Mouse (Mus musculus): ENCODE results near the gene Olfr1281.
"Not testable (repeated sequence)": the region's sequence is repeated elsewhere in the genome, so short reads cannot be mapped to it uniquely, and the experiment has no call there.

Gene Olfr1281

DNA sequence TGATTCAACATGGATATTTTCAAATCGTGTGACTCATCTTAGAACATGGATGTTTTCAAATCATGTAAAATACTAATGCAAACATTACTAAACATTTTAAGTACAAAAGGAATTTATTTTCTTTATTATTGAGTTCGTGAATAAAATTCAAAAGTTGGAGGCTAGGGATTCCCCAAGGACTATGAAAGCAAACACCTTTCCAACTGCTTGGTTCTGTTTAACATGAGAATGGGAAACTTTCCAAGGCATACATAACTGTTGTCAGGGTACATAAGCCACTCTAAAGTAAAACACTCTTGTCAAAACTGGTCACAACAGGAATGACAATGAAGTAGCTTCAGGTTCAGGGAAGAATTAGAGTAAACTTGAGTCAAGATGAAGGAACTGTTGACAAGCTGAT lies at the start of gene Olfr1281:
TSS of gene Olfr1281 (plus strand) at position 301 of the 400 bp plus-strand sequence.
- no peak for DNase-seq (ENCODE audit: inconsistent age in 2 of 2, low spot score in 1 of 2)

DNA sequence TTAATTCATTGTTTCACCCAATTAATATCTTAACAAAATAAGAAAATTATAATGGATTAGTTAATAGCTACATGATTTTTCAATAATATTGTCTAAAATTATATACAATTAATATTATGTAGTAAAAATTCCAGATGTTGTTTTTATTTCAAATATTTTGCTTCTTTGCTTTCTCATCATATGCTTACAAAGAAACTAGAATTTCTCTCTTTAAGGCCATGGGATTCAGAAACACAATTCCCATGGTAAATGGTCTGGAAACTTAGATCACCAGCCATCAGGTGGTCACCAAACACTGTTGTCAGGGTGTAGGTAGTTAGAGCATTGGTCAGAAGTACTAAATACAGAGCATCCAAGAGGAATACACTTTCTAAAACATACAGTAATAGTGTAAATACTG lies 36.5 kb upstream of the Olfr1281 start, which contains the start of gene Olfr1278:
TSS of gene Olfr1278 (plus strand) at position 301 of the 400 bp plus-strand sequence.
- no peak for DNase-seq (ENCODE audit: inconsistent age in 2 of 2, low spot score in 1 of 2)

DNA sequence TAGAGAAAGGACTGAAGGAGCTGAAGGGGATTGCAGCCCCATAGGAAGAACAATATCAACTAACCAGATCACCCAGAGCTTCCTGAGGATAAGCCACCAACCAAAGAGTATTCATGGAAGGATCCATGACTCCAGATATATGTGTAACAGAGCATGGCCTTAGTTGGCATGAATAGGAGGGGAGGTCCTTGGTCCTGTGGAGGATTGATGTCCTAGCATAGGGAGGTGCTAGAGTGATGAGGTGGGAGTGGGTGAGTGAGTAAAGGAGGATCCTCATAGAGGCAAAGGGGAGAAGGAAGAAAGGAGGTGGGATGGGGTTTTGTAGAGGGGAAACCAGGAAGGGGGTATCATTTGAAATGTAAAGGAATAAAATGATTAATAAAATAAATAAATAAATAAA lies 27.8 kb upstream of the Olfr1281 start:
- DNase-seq (ENCODE audit: inconsistent age in 2 of 2, low spot score in 1 of 2): no peak

DNA sequence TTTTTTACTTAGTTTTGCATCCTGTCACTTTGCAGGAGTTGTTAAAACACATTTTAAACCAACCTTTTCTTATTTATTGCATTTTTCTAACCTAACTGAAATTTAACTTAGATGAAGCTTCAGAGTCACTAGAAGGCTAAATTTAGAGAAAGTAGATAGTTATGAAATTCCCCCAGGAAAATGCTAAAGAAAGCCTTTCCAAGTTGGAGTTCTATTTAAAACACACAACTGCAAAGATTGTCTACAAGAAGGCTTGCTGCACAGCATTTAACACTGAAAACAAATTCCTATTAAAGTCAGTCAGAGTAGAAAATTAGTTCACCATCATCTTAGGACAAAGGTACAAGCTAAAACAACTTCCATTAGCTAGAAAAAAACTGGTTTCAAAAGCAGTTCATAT lies 25.9 kb upstream of the Olfr1281 start, which contains the start of gene Olfr1279:
TSS of gene Olfr1279 (plus strand) at position 262 of the 400 bp plus-strand sequence.
- DNase-seq (ENCODE audit: inconsistent age in 2 of 2, low spot score in 1 of 2): no peak

DNA sequence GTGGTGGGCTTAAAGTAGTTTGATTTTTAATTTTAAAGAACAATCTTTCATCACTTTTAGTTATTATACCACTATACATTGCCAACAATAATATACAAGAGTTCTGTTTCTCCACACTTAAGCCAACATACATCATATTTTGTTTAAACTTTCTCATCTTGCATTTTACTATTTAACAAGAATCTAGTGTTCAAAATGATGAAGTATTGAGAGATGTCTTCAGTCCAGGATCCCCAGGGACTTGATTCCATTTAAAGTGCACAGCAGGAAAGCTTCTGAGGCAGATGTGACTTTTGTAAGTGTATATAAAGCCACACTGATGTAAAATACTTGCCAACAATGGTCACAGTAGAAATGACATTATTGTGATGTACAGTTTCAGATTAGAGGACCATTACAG lies 12.6 kb upstream of the Olfr1281 start, which contains the start of gene Olfr1280:
TSS of gene Olfr1280 (plus strand) at position 301 of the 400 bp plus-strand sequence.
- no peak for DNase-seq (ENCODE audit: inconsistent age in 2 of 2, low spot score in 1 of 2)

DNA sequence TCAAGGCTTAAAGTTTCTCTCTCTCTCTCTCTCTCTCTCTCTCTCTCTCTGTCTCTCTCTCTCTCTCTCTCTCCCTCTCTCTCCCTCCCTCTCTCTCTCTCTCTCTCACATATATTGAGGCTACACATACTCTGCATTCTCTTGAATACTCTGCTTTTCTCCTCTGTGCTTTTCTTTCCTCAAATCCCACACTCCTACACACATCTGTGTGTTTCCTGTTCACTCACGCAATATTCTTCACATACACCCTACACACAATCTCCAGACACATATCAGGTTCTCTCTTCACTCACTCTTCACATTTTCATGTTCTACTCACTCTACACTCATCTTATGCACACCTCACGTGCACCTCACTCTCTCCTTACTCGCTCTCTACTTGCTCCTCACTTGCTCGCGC lies 7.4 kb downstream of the Olfr1281 start:
- DNase-seq (ENCODE audit: inconsistent age in 2 of 2, low spot score in 1 of 2): not testable (repeated sequence)

DNA sequence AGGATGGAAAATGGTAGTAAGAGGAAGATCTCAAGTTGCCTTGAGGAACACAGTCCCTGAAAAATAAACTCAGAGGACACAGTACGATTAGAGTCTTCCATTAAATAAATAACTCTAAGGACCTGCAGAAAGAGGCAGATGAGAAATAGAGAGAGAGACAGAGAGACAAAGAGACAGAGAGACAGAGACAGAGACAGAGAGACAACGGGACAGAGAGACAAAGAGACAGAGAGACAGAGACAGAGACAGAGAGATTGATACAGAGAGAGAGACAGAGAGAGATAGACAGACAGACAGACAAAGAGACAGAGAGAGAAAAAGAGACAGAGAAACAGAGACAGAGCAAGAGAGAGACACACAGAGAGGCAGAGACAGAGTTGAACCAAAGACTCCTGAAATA lies 9.7 kb downstream of the Olfr1281 start, which contains the start of gene Olfr1282:
TSS of gene Olfr1282 (minus strand) at position 101 of the 400 bp plus-strand sequence.
- DNase-seq (ENCODE audit: inconsistent age in 2 of 2, low spot score in 1 of 2): no peak

DNA sequence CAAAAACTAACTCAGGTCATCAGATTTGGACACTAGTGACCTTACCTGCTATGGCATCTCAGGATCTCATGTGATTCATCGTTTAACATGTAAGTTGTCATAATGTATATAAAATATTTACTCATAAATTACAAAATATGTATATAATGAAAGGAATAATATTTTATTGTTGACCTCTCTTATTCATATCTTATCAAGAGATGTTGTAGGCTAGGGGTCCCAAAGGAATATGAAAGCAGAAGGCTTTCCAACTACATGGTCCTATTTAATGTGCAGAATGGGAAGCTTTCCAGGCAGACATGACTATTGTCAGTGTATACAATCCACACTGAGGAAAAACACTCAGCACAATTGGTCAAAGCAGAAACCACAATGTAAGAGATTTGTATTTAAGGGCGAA lies 40.2 kb downstream of the Olfr1281 start, which contains the start of gene Olfr1283:
TSS of gene Olfr1283 (plus strand) at position 301 of the 400 bp plus-strand sequence.
- no peak for DNase-seq (ENCODE audit: inconsistent age in 2 of 2, low spot score in 1 of 2)

DNA sequence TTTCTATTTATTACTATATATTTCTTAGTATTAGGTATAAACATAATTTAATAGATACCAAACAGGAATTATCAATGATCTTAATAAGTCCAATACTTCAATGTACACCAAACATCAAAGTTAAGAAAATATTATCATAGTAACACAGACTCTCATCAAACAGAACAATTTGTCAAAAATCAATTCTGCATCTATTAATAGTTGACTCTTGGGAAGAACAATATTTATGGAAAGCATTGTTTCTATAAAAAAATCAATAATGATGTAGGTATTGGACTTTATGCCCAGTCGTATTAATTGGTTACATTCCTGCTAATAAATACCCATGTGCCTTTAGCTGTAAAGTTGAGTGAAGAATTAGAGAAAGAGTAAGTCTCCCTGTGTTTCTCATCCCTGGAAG lies 48.9 kb downstream of the Olfr1281 start, which contains the start of gene Olfr1284:
TSS of gene Olfr1284 (plus strand) at position 301 of the 400 bp plus-strand sequence.
- no peak for DNase-seq (ENCODE audit: inconsistent age in 2 of 2, low spot score in 1 of 2)

All from adrenal gland, adult (tissue).